Mouse (Mus musculus): ENCODE measurements at regions not wholly inside any gene's neighbourhood (a gene's known extent, or its start where the extent isn't known, plus 50 kb on each side); places are given as distances from the start of the nearest gene placed in this dataset.

- no peak for DNase-seq (ENCODE audit: low spot score)
These were observed 57.4 kb downstream of the Gm21962 start for GRCm38 (mm10) chr3:137728689-137729088.

- no peak for DNase-seq (ENCODE audit: low spot score)
These were observed 58.1 kb downstream of the Gm21962 start for GRCm38 (mm10) chr3:137729421-137729820.

DNA sequence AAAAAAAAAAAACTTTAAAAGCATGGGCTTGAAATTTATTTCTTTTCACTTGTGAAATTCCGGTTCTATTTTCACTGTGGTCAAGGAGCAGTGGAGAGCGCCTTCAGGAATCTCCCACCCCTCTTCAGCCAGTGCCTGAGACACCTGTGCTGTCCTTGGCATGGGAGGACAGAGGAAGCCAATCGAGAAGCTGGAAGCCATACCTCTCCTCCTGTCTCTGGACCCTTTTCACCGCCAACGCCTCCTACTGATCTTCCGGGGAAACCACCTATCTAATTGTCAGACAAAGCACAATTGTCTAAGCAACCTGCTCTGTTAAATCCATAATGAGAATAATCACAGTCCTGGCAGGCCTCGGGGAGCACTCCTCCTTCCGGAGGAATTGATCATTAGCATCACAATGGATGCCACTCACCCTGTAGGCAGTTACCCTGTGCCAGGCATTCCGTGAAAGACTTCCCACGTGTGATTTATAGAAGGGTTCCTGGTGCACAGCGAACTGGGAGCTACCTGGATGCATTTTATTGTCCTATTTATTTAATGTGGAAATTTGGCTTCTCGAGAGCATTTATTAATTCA, 66.0 kb downstream of the Gm21962 start:
- DNase-seq (ENCODE audit: low spot score), result no peak

GRCm38 (mm10) chr3:137741528-137741927, 70.2 kb downstream of the Gm21962 start:
- DNase-seq (ENCODE audit: low spot score), result no peak

- no peak for DNase-seq (ENCODE audit: low spot score)
These were observed 70.8 kb downstream of the Gm21962 start for GRCm38 (mm10) chr3:137742119-137742518.

- DNase-seq (ENCODE audit: low spot score), result no peak
These were observed 80.5 kb downstream of the Gm21962 start for GRCm38 (mm10) chr3:137751732-137752260.

DNA sequence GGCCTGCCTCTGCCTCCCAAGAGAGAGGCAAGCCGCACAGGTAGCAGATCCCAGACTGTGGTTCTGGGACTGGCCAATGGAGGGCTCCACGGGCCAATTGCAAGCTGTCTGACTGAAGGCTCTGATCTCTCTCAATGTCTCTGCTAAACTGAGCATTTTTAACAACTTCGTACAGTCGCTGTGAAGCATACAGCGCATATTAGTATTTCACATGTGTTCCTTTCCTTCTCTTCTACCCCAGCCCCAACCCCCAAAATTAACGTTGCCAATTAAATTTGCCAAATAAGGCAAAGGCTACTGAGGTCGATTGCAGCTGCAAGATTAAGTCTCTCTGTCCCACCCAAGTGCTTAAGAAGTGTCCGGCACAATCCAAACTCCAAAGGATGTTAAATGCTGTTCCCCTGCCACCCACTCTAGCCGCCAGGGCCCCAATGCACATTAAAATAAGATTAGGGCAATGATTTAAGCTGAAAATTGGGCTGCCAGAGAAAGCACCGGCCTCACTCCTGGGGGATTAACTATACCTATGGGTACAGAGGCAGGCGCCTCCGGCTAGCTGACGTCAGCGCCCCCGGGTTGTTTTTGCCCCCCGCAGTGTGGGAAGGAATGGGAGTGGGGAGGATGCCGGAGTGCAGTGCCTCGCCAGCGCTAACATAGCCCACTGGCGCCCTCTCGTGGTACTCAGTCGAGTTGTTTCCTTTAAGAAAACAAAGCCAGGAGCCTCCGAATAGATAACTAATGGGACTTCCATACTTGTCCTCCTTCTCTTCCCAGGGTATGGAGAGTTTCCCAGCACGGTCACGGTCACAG, 81.3 kb downstream of the Gm21962 start:
- peak; percentile 61 for DNase-seq (ENCODE audit: low spot score)

DNA sequence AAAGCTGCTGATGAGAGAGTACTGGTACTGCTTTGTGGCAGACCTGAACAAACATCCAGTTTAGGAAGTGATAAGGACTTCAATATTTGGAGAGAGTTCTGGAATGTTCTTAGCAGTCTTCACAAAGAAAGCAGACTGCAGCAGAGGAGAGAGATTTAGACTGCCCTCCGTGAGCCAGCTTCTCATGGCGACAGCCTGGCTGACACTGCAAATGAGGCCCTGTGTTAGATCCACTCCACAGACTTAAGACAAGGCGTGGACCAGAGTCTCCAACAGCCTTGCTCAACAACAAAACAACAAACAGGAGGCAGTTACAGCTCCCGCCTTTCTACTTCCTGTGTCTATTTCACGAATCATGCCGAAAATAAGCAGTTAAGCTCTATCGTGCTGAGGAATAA, 81.9 kb downstream of the Gm21962 start:
- DNase-seq (ENCODE audit: low spot score), result no peak

DNA sequence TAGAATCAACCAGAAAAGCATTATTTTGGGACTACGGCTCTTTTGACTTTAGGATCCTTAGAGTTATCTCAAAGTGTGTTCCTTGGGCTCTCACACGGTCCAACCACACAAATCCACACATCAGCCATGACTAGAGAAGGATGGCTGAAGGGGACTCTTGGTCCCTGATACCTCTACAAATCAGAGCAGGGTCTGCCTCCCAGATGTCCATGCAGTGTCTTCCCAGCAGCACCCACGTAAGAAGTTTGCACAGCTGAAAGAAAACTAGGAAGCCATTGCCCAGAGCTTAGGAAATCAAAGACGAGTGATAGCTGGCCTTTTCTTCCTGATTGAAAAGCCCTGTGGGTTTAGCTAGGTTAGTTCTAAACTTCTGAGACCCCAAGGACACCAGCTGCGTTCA, 84.1 kb downstream of the Gm21962 start:
- DNase-seq (ENCODE audit: low spot score), result no peak

DNA sequence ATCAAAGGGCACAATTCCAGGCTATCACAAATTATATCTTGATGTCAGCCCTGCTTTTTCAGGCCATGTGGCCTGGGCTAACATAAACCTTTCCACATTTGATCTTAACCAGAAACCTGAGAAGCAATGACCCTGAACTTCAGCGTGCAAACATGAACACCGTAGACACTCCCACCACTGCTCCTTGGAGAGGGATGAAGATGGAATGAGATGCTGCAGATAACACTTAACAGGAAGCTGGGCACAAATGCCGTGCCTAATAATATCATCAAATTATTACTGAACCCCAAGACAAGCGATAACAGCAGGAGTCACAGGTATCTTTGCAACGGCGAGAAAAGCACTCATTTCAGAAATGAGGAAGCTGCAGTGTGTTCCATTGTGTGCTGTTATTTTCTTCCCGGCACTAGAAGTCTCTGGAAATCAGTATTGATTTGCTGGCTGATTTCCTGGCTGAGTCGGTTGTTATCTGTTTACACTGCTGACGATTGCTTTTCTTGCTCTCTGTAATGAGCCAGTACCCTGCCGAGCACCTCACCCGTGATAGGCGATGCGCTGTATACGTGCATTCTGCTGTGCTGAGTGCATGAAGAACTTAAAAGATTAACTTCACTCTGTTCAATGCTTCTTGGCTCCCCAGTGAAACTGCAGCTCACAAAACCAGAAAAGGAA, 91.0 kb downstream of the Gm21962 start:
- no peak for DNase-seq (ENCODE audit: low spot score)

GRCm38 (mm10) chr3:137763406-137763805, 92.1 kb downstream of the Gm21962 start:
- DNase-seq (ENCODE audit: low spot score), result no peak

GRCm38 (mm10) chr3:137768627-137769026, 95.7 kb upstream of the H2afz start:
- no peak for DNase-seq (ENCODE audit: low spot score)

GRCm38 (mm10) chr3:137775076-137775849, 89.0 kb upstream of the H2afz start:
- no peak for DNase-seq (ENCODE audit: low spot score)

DNA sequence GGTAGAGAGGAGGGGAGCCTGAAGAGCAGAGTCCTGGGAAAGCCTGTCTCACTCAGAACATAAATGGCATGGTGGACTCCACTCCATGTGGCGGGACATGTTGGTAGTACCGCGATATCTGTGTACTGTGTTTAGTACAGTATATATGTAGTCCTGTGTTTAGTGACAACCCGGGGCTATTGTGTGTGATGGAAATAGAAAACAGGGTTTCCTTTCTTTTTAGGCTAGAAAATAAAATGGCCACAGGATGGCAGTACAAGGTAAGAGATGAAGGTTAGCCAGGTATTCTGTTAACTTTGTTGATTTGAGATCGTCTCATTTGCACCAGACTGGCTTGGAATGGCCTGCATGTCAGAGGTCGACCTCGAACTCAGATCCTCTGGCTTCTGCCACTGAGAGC, 86.2 kb upstream of the H2afz start:
- DNase-seq (ENCODE audit: low spot score), result peak; percentile 38

DNA sequence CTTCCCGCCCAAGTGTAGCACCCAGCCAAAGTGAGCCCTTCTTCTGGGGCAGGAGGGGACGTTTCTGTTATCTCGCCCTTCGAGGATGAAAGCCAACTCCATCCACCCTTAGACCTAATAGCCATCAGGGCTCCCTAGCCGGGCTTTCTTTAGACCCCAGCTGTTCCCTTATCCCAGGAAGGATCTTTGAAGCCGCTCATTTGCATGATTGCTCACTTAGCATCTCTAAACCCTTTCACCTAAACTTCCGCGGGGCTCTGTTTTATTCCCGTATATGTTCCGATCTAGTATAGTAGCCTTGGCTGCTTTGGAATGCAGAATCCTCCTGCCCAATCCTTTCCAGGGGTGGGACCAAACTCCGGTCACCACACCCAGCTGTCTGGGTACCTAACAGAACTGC, 84.3 kb upstream of the H2afz start:
- DNase-seq (ENCODE audit: low spot score), result no peak

DNA sequence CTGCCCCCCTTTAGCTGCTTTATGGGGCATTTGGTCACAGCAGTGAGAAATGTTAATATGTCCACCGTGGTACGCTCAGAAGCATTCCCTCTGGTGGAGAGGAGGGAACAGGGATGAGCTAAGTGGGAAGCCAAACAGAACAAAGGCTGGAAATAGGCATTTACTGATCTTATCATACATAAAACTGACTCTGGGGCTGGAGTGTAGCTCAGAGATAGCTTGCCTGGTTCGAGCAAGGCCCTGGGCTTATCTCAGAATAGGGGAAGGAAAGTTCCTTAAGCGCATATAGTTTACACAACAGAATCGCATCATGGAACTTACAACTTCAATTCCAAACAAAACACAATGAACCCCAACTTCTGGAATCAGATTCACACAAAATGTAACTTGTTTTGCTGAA, 81.5 kb upstream of the H2afz start:
- DNase-seq (ENCODE audit: low spot score), result no peak

- DNase-seq (ENCODE audit: low spot score), result no peak
These were observed 80.1 kb upstream of the H2afz start for GRCm38 (mm10) chr3:137783937-137784911.

- DNase-seq (ENCODE audit: low spot score), result no peak
These were observed 79.1 kb upstream of the H2afz start for GRCm38 (mm10) chr3:137785224-137785623.

- no peak for DNase-seq (ENCODE audit: low spot score)
These were observed 78.4 kb upstream of the H2afz start for GRCm38 (mm10) chr3:137785871-137786270.

GRCm38 (mm10) chr3:137789671-137790070, 74.6 kb upstream of the H2afz start:
- no peak for DNase-seq (ENCODE audit: low spot score)

DNA sequence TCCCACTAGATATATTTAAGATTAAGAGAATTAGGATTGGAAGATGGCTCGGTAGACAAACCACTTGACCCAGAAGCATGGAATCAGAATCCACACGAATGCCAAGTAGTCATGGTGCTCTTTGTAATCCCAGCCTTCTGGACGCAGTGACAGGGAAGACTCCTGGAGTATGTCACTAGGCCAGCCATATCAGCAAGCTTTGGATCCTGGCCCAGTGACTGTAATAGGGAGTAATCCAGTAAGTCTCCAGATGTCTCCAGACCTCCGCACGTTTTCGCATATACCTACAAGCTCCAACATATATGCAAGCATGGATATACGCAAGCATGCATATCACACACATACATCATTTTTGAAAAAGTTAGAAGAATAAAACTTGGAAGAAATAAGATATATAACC, 73.9 kb upstream of the H2afz start:
- DNase-seq (ENCODE audit: low spot score), result no peak
